Mouse (Mus musculus): ENCODE data around the gene Kntc1. TPM values are rescaled to one million over a fixed set of nuclear protein-coding genes. Genes with fewer than 3 reads are reported as not detected.

Kntc1 gene
- polyA plus RNA-seq, 1 experiment from 2014 or later: 12.9 TPM

GRCm38 (mm10) chr5:123844316-123844715 lies 94.8 kb downstream of the Kntc1 start:
- H3K36me3 ChIP-seq (ENCODE audit: control insufficient read depth, insufficient read depth, low read length): no peaks in the 10 kb centered on the region
- H3K9ac ChIP-seq (ENCODE audit: low read length): no peak overlapping the region
- H3K4me2 ChIP-seq (ENCODE audit: low read length): no peak overlapping the region
- H3K9me3 ChIP-seq (replicated peaks; ENCODE audit: control insufficient read depth, low read length): no peaks in the 10 kb centered on the region
- no peak overlapping the region for H3K4me3 ChIP-seq (ENCODE audit: low read depth, low read length)
- no peaks in the 10 kb centered on the region for H3K4me1 ChIP-seq (ENCODE audit: control insufficient read depth, insufficient read depth, low read length)
- DNase-seq (ENCODE audit: low spot score): no peak
- ATAC-seq: no peak
- H3K27ac ChIP-seq (ENCODE audit: low read depth, low read length): no peak overlapping the region
- no peaks in the 10 kb centered on the region for H3K27me3 ChIP-seq (replicated peaks; ENCODE audit: control insufficient read depth, insufficient read depth, low read length)
- WGBS: 96% methylated on average over 14 of the region's 14 CpGs

GRCm38 (mm10) chr5:123851398-123851797 lies 101.9 kb downstream of the Kntc1 start:
- Histone ChIP-seq H3K9ac (ENCODE audit: low read length) (no peak overlapping the region), H3K9me3 (replicated peaks; ENCODE audit: control insufficient read depth, low read length) (no peaks in the 10 kb centered on the region), H3K27me3 (replicated peaks; ENCODE audit: control insufficient read depth, insufficient read depth, low read length) (no peaks in the 10 kb centered on the region), H3K36me3 (ENCODE audit: control insufficient read depth, insufficient read depth, low read length) (no peaks in the 10 kb centered on the region), H3K4me3 (ENCODE audit: low read depth, low read length) (no peak overlapping the region), H3K4me1 (ENCODE audit: control insufficient read depth, insufficient read depth, low read length) (no peaks in the 10 kb centered on the region), H3K4me2 (ENCODE audit: low read length) (no peak overlapping the region), H3K27ac (ENCODE audit: low read depth, low read length) (no peak overlapping the region)
- 71% methylated on average over 2 of the region's 2 CpGs for WGBS
- ATAC-seq (no peak), DNase-seq (ENCODE audit: low spot score) (no peak)

- DNase-seq (ENCODE audit: low spot score) (no peak), ATAC-seq (no peak)
- Histone ChIP-seq H3K4me3 (ENCODE audit: low read depth, low read length) (no peak overlapping the region), H3K27ac (ENCODE audit: low read depth, low read length) (no peak overlapping the region), H3K36me3 (ENCODE audit: control insufficient read depth, insufficient read depth, low read length) (no peaks in the 10 kb centered on the region), H3K9ac (ENCODE audit: low read length) (no peak overlapping the region), H3K27me3 (replicated peaks; ENCODE audit: control insufficient read depth, insufficient read depth, low read length) (no peaks in the 10 kb centered on the region), H3K4me2 (ENCODE audit: low read length) (no peak overlapping the region), H3K4me1 (ENCODE audit: control insufficient read depth, insufficient read depth, low read length) (no peaks in the 10 kb centered on the region), H3K9me3 (replicated peaks; ENCODE audit: control insufficient read depth, low read length) (no peaks in the 10 kb centered on the region)
- WGBS: 90% methylated on average over 11 of the region's 11 CpGs
Measured at GRCm38 (mm10) chr5:123853877-123854504, 104.5 kb downstream of the Kntc1 start.

- ATAC-seq: no peak
- Histone ChIP-seq H3K4me2 (ENCODE audit: low read length) (no peak overlapping the region), H3K9ac (ENCODE audit: low read length) (no peak overlapping the region), H3K27ac (ENCODE audit: low read depth, low read length) (no peak overlapping the region), H3K9me3 (replicated peaks; ENCODE audit: control insufficient read depth, low read length) (no peaks in the 10 kb centered on the region), H3K27me3 (replicated peaks; ENCODE audit: control insufficient read depth, insufficient read depth, low read length) (no peaks in the 10 kb centered on the region), H3K36me3 (ENCODE audit: control insufficient read depth, insufficient read depth, low read length) (no peaks in the 10 kb centered on the region), H3K4me3 (ENCODE audit: low read depth, low read length) (no peak overlapping the region), H3K4me1 (ENCODE audit: control insufficient read depth, insufficient read depth, low read length) (no peaks in the 10 kb centered on the region)
- 95% methylated on average over 9 of the region's 9 CpGs for WGBS
- no peak for DNase-seq (ENCODE audit: low spot score)
Measured at GRCm38 (mm10) chr5:123854511-123854910, 105.0 kb downstream of the Kntc1 start.

GRCm38 (mm10) chr5:123858798-123859197 lies 109.3 kb downstream of the Kntc1 start:
- H3K4me1 ChIP-seq (ENCODE audit: control insufficient read depth, insufficient read depth, low read length): no peaks in the 10 kb centered on the region
- DNase-seq (ENCODE audit: low spot score) (no peak), ATAC-seq (no peak)
- no peak overlapping the region for H3K4me2 ChIP-seq (ENCODE audit: low read length)
- H3K27ac ChIP-seq (ENCODE audit: low read depth, low read length): no peak overlapping the region
- H3K4me3 ChIP-seq (ENCODE audit: low read depth, low read length): no peak overlapping the region
- no peaks in the 10 kb centered on the region for H3K9me3 ChIP-seq (replicated peaks; ENCODE audit: control insufficient read depth, low read length)
- WGBS: 89% methylated on average over 11 of the region's 11 CpGs
- no peaks in the 10 kb centered on the region for H3K27me3 ChIP-seq (replicated peaks; ENCODE audit: control insufficient read depth, insufficient read depth, low read length)
- no peaks in the 10 kb centered on the region for H3K36me3 ChIP-seq (ENCODE audit: control insufficient read depth, insufficient read depth, low read length)
- no peak overlapping the region for H3K9ac ChIP-seq (ENCODE audit: low read length)

GRCm38 (mm10) chr5:123862374-123863350 lies 113.1 kb downstream of the Kntc1 start:
- H3K27ac ChIP-seq (ENCODE audit: low read depth, low read length): no peak overlapping the region
- WGBS: 87% methylated on average over 15 of the region's 15 CpGs
- ATAC-seq (no peak), DNase-seq (ENCODE audit: low spot score) (no peak)
- no peaks in the 10 kb centered on the region for H3K27me3 ChIP-seq (replicated peaks; ENCODE audit: control insufficient read depth, insufficient read depth, low read length)
- no peaks in the 10 kb centered on the region for H3K36me3 ChIP-seq (ENCODE audit: control insufficient read depth, insufficient read depth, low read length)
- H3K9me3 ChIP-seq (replicated peaks; ENCODE audit: control insufficient read depth, low read length): no peaks in the 10 kb centered on the region
- H3K4me2 ChIP-seq (ENCODE audit: low read length): no peak overlapping the region
- H3K9ac ChIP-seq (ENCODE audit: low read length): no peak overlapping the region
- H3K4me1 ChIP-seq (ENCODE audit: control insufficient read depth, insufficient read depth, low read length): no peaks in the 10 kb centered on the region
- no peak overlapping the region for H3K4me3 ChIP-seq (ENCODE audit: low read depth, low read length)

GRCm38 (mm10) chr5:123863934-123864333 lies 114.4 kb downstream of the Kntc1 start:
- no peaks in the 10 kb centered on the region for H3K9me3 ChIP-seq (replicated peaks; ENCODE audit: control insufficient read depth, low read length)
- no peaks in the 10 kb centered on the region for H3K4me1 ChIP-seq (ENCODE audit: control insufficient read depth, insufficient read depth, low read length)
- WGBS: 88% methylated on average over 14 of the region's 14 CpGs
- no peak overlapping the region for H3K4me2 ChIP-seq (ENCODE audit: low read length)
- H3K9ac ChIP-seq (ENCODE audit: low read length): no peak overlapping the region
- ATAC-seq (no peak), DNase-seq (ENCODE audit: low spot score) (no peak)
- no peak overlapping the region for H3K27ac ChIP-seq (ENCODE audit: low read depth, low read length)
- no peak overlapping the region for H3K4me3 ChIP-seq (ENCODE audit: low read depth, low read length)
- H3K36me3 ChIP-seq (ENCODE audit: control insufficient read depth, insufficient read depth, low read length): no peaks in the 10 kb centered on the region
- no peaks in the 10 kb centered on the region for H3K27me3 ChIP-seq (replicated peaks; ENCODE audit: control insufficient read depth, insufficient read depth, low read length)

- ATAC-seq: no peak
- no peak within 1 kb of the TSS for H3K4me3 ChIP-seq (ENCODE audit: low read depth, low read length)
- DNase-seq (ENCODE audit: low spot score): no peak
- no peak within 1 kb of the TSS for H3K9ac ChIP-seq (ENCODE audit: low read length)
- no peak within 1 kb of the TSS for H3K4me2 ChIP-seq (ENCODE audit: low read length)
- WGBS: 85% methylated on average over 12 of the region's 12 CpGs
- no peaks in the 10 kb centered on the region for H3K9me3 ChIP-seq (replicated peaks; ENCODE audit: control insufficient read depth, low read length)
- no peaks in the 10 kb centered on the region for H3K27me3 ChIP-seq (replicated peaks; ENCODE audit: control insufficient read depth, insufficient read depth, low read length)
- no peak within 1 kb of the TSS for H3K27ac ChIP-seq (ENCODE audit: low read depth, low read length)
- H3K36me3 ChIP-seq (ENCODE audit: control insufficient read depth, insufficient read depth, low read length): no peaks in the 10 kb centered on the region
- H3K4me1 ChIP-seq (ENCODE audit: control insufficient read depth, insufficient read depth, low read length): no peaks in the 10 kb centered on the region
Measured at GRCm38 (mm10) chr5:123865365-123865764, 115.8 kb downstream of the Kntc1 start, which contains the start of gene Hcar2. Gene Hcar2 (minus strand): TSS chr5:123865499.

- Histone ChIP-seq H3K27ac (ENCODE audit: low read depth, low read length) (no peak overlapping the region), H3K4me3 (ENCODE audit: low read depth, low read length) (no peak overlapping the region), H3K9ac (ENCODE audit: low read length) (no peak overlapping the region), H3K27me3 (replicated peaks; ENCODE audit: control insufficient read depth, insufficient read depth, low read length) (no peaks in the 10 kb centered on the region), H3K9me3 (replicated peaks; ENCODE audit: control insufficient read depth, low read length) (no peaks in the 10 kb centered on the region), H3K36me3 (ENCODE audit: control insufficient read depth, insufficient read depth, low read length) (no peaks in the 10 kb centered on the region), H3K4me1 (ENCODE audit: control insufficient read depth, insufficient read depth, low read length) (no peaks in the 10 kb centered on the region), H3K4me2 (ENCODE audit: low read length) (no peak overlapping the region)
- no peak for ATAC-seq
- no peak for DNase-seq (ENCODE audit: low spot score)
- 89% methylated on average over 4 of the region's 4 CpGs for WGBS
Measured at GRCm38 (mm10) chr5:123866457-123866856, 116.9 kb downstream of the Kntc1 start.

Data from forebrain, embryonic 14.5 days (tissue).